In the genomic region with DNA sequence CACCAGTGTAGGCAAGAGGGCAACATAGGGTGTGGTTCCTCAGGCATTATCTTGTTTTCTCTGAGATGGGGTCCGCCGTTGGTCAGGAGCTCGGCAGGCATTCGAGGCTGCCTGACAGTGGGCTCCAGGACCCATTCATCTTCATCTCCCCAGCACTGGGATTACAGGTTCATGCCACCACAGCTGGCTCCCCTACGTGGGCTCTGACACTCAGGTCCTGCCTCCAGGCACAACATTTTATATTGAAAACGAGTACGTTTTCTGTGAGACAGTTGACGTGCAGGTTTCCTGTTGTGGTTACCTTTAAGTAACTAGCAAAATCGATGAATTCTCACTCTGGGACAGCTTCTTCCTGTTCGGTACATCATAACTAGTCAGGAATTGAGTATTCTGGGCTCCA, we compare ENCODE assay signal across 31 mouse cellular contexts.
"Had no signal": no experiment of that assay in that cellular context is flagged by ENCODE, and none has a peak within 500 bp of the region (broad histone marks: within the 10 kb centered on the region; RNA-seq: fewer than 3 reads in every experiment).

No protein-coding gene starts in this region.

- H3K36me3 ChIP-seq: limb, embryonic 10.5 days; limb, embryonic 12.5 days; limb, embryonic 13.5 days; limb, embryonic 15.5 days; liver, embryonic 12.5 days; liver, embryonic 13.5 days; liver, embryonic 15.5 days; lung, embryonic 15.5 days; midbrain, embryonic 10.5 days; midbrain, embryonic 12.5 days; midbrain, embryonic 13.5 days; midbrain, embryonic 15.5 days had no signal

- H3K27me3 ChIP-seq: liver, embryonic 12.5 days; liver, embryonic 13.5 days; liver, embryonic 15.5 days; lung, embryonic 15.5 days; megakaryocyte, embryonic 14.5 days; midbrain, embryonic 15.5 days had no signal

- DNase-seq: left cerebral cortex, postnatal 4 days; liver; liver, embryonic 13.5 days; liver, postnatal 0 days; lung, adult 18-20 months; lung, adult 2 months; lung, embryonic 14.5 days; lung, postnatal 10 days; lung, postnatal 14 days; lung, postnatal 36 days; lung, postnatal 4 days; midbrain, embryonic 14.5 days had no signal

- ATAC-seq: liver, embryonic 12.5 days; liver, postnatal 0 days; lung, postnatal 0 days; midbrain, embryonic 13.5 days; midbrain, embryonic 15.5 days; midbrain, embryonic 16.5 days had no signal

- H3K27ac ChIP-seq: limb, embryonic 10.5 days; limb, embryonic 12.5 days; limb, embryonic 13.5 days; limb, embryonic 15.5 days; liver, embryonic 12.5 days; liver, embryonic 13.5 days; liver, embryonic 14.5 days; liver, embryonic 15.5 days; lung, embryonic 15.5 days; macrophage; midbrain, embryonic 10.5 days; midbrain, embryonic 12.5 days; midbrain, embryonic 13.5 days; midbrain, embryonic 15.5 days had no signal

- H3K4me2 ChIP-seq: limb, embryonic 12.5 days; limb, embryonic 13.5 days; limb, embryonic 15.5 days; liver, embryonic 11.5 days; liver, embryonic 12.5 days; liver, embryonic 13.5 days; liver, embryonic 15.5 days; lung, embryonic 14.5 days; lung, embryonic 15.5 days; midbrain, embryonic 11.5 days; midbrain, embryonic 12.5 days; midbrain, embryonic 13.5 days; midbrain, embryonic 15.5 days had no signal

- H3K9me3 ChIP-seq: limb, embryonic 10.5 days; limb, embryonic 12.5 days; limb, embryonic 13.5 days; limb, embryonic 15.5 days; liver, embryonic 12.5 days; liver, embryonic 13.5 days; liver, embryonic 15.5 days; lung, embryonic 15.5 days; midbrain, embryonic 10.5 days; midbrain, embryonic 12.5 days; midbrain, embryonic 13.5 days; midbrain, embryonic 15.5 days had no signal

- H3K4me3 ChIP-seq: limb, embryonic 10.5 days; limb, embryonic 12.5 days; limb, embryonic 13.5 days; limb, embryonic 15.5 days; liver, embryonic 12.5 days; liver, embryonic 13.5 days; liver, embryonic 15.5 days; lung, embryonic 15.5 days; megakaryocyte, embryonic 14.5 days; midbrain, embryonic 10.5 days; midbrain, embryonic 12.5 days; midbrain, embryonic 13.5 days; midbrain, embryonic 15.5 days; myocyte had no signal

- H3K4me1 ChIP-seq: limb, embryonic 12.5 days; limb, embryonic 15.5 days; liver, embryonic 12.5 days; liver, embryonic 13.5 days; liver, embryonic 15.5 days; megakaryocyte, embryonic 14.5 days; midbrain, embryonic 12.5 days had no signal

- H3K9ac ChIP-seq: limb, embryonic 12.5 days; limb, embryonic 13.5 days; limb, embryonic 15.5 days; liver, embryonic 12.5 days; liver, embryonic 13.5 days; liver, embryonic 14.5 days; liver, embryonic 15.5 days; liver, postnatal 0 days; lung, embryonic 14.5 days; lung, embryonic 15.5 days; midbrain, embryonic 12.5 days; midbrain, embryonic 13.5 days; midbrain, embryonic 15.5 days had no signal
